Mouse (Mus musculus): ENCODE data around the gene Pakap.

Pakap gene

GRCm38 (mm10) chr4:57812075-57812474 is 244.1 kb downstream of the Pakap start:
- DNase-seq, result no peak

GRCm38 (mm10) chr4:57812916-57813575 is 245.1 kb downstream of the Pakap start:
- DNase-seq, result peak; percentile 29 to 34

DNA sequence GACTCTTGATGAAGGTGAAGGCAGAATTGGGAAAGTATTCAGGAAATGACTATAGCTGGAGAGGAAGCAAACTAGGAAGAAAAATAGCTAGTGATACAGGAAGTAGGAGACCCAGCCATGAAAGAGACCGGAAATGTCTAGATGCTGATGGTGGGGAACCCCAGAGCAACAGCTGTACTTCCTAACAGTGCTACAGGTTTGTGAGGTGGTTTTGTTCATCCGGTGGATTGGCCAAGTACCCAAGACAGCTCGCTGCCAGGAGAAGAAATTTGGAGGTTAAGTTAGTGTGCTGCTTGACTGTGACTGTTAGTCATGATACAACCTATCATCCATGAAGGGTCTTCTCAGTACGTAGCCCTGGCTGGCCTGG is 245.6 kb downstream of the Pakap start:
- DNase-seq, result no peak

GRCm38 (mm10) chr4:57815355-57815754 is 247.4 kb downstream of the Pakap start:
- DNase-seq, result no peak

DNA sequence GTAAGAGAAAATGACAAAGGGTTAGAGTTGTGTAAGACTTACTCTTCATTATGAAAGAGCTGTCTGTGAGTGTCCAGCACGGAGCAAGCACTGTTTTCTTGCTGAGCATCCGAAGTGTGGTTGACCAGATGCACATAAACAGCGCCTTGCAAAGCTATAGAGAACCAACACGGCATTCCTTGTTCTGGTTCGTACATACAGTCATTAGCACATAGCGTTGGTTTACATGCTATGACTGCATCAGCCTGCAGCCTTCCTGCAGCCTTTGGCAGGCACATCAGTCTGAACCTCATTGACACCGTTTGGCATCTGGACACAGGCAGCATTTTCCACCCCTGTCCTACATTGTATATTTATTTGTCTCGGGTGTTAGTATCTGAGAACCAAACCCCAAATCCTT is 248.2 kb downstream of the Pakap start:
- DNase-seq, result no peak

DNA sequence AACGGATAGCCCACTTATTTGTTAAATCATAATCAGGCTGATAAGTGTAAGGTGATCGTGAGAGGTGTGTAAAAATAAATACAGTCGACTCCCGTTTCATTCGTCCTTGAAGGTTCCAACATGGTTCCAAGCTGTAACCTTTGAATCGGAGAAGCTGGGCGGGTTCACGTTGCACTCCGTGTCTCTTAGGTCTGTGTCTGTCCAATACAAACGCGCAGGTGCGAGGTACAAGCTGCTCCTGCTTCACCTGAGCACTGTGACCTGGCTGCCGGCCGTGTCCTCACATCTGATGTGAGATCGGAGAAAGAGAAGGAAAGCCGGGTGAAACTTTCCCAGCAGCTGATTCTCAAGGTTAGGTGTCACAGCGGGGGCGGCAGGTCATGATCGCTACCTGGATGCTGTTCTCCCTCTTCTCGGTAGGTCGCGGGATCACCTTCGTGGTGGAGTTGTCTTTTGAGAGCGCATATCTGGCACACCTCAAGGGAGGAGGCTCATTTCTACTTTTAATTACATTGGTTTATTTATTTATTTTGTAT is 252.9 kb downstream of the Pakap start:
- no peak for DNase-seq

GRCm38 (mm10) chr4:57821556-57822356 is 253.8 kb downstream of the Pakap start:
- no peak for DNase-seq

DNA sequence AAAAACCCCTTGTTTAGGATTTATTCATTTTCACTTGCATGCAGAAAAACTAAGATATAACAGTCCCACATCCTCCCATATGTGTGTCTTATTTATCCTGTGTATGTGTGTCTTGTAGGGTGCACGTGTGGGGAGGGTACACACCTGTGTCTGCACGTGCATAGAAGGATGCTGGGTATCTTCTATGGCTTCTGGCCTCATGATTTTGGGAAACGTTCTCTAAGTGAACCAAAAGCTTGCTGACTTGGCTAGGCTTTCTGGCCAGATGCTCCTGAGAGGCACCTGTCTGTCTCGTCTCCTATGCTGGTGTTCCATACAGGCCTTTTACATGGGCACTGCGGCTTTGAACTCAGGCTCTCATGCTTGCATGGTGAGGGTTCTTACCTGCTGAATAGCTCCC is 254.7 kb downstream of the Pakap start:
- DNase-seq, result no peak

DNA sequence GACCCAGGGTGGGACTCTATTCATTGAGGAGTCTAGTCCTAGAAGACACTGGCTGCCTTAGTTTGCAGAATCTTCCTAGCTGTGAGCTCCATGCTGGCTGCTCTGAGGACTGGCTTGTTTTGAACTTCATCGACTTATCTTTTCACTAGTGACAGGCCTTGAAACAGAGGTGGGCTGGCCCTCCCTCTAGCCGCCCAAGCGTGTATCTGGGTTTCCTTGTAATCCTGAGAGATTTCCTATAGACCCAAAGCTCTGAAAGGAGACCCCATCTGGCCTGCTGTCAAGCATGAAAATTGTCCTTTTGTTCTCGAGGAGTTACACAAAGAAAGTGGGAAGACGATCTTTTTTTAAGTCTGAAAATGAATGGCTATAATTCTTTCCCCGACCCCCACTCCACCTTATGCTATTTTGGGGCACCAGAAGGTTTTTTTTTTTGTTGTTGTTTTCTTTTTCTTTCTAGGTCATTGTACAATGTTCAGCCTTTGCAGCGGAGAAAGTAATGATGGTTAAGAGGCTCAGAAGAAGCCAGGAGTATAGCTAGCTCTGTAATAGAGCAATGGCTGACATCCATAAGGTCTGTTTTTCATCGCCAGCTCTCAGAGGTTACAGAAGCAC is 256.8 kb downstream of the Pakap start:
- DNase-seq, result no peak

GRCm38 (mm10) chr4:57826272-57826671 is 258.3 kb downstream of the Pakap start:
- DNase-seq, result no peak

- no peak for DNase-seq
Measured at GRCm38 (mm10) chr4:57829131-57829530, 261.2 kb downstream of the Pakap start.

DNA sequence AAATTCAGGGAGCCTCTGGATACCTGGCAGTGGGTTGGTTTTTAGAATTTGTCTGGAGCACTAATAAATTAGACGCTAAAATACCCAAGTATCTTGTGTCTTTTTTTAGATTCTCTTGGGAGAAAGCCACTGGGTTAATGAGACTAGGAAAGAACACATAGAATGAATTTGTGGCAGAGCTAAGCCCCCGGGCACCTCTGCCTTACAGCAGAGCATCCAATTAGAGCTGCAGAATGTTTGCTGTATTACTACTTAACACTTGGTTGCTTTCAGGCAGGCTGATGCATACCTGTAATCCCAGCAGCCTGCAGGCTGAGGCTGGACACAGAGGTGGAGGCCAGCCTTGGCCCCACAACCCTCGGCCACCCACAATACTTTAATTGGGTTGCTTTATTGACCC is 261.8 kb downstream of the Pakap start:
- no peak for DNase-seq

DNA sequence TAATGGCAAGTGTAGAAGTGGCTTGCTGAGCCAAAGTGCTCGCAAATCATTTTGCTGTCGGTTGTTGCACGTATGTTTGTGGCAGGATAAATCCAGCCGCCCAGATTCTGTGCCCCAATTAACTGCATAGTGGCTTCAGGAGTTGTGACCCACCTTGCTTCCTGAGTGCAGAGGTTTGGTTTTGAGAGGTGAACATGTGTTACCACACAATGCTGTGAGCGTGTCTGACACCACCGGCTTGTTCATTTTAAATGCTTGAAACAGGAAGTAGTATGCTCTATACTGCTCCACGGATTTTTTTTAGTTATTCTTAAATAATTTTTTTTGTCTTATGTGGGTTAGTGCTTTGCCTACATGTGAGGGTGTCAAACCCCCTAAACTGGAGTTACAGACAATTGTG is 264.3 kb downstream of the Pakap start:
- DNase-seq, result no peak

DNA sequence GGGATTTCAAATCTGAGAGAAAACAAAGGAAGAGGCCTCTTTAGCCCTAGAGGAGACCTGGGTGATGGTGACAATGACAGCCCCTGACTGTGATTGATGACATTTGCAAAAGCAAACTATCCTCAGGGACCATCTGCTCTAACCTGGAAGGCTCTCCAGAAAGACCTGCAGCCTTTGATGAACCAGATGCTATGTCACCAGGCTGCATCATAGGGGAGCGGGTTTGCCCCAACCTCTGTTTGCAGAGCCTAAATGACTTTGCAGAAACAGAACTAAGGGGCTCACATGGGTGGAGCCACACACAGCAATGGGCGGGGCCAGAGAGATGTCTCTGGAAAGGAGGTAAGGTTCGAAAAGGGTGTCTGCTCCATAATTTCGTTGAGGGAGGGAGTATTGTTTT is 265.1 kb downstream of the Pakap start:
- no peak for DNase-seq

GRCm38 (mm10) chr4:57834141-57834540 is 266.2 kb downstream of the Pakap start:
- DNase-seq, result no peak

DNA sequence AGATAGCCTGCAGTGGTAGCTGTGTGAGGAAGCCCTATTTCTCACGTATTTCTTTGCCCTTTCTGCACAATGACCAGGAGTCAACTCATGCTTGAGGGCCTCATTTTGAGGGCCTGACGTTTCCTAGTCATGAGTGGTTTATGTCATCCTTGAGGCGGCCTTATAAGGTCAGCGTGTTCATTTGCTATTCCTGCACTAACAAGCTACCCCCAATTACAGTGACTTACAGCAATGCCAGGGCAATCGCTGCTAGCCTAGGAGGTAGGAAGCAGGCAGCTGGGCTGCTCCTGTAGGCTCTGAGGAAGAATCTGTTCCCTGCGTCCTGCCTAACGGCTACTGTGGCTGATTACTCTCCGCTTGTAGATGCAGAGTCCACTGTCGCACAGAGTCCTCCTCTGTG is 269.1 kb downstream of the Pakap start:
- DNase-seq, result no peak

- no peak for DNase-seq
Measured at GRCm38 (mm10) chr4:57839343-57839742, 271.4 kb downstream of the Pakap start.

GRCm38 (mm10) chr4:57841911-57842310 is 273.9 kb downstream of the Pakap start:
- no peak for DNase-seq

GRCm38 (mm10) chr4:57842472-57843305 is 274.7 kb downstream of the Pakap start:
- peak; percentile 38 to 57 for DNase-seq

- peak; percentile 92 to 94 for DNase-seq
Measured at GRCm38 (mm10) chr4:57845031-57845431, 277.1 kb downstream of the Pakap start.

GRCm38 (mm10) chr4:57845541-57846210 is 277.7 kb downstream of the Pakap start:
- no peak for DNase-seq

DNA sequence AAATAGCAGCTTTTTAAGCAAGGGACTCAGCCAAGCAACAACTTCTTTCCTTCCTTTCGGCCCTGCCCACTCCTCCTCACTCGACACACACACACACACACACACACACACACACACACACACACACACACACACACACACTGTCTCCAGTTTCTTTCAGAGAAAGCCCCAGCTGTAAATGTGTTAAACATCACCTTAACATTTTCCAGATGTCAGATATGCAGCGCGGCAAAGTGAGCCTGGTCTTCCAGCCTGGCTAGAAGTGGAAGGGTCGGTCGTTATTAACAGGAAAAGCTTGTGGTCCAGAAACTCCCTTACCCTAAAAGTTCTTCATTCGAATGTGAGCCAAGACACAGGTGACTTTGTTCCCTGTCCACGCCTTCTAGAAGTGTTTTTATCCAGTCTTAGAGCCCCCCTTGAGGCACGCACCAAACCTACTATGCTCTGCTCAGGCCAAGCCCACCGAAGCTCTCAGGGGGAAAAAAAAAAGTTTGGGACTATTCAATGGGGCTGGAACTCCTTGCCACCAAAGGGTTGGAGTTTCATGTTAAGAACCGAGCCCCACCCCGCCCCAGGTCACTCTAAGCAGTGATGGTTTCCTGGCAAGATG is 278.5 kb downstream of the Pakap start:
- no peak for DNase-seq
